In the genomic region with DNA sequence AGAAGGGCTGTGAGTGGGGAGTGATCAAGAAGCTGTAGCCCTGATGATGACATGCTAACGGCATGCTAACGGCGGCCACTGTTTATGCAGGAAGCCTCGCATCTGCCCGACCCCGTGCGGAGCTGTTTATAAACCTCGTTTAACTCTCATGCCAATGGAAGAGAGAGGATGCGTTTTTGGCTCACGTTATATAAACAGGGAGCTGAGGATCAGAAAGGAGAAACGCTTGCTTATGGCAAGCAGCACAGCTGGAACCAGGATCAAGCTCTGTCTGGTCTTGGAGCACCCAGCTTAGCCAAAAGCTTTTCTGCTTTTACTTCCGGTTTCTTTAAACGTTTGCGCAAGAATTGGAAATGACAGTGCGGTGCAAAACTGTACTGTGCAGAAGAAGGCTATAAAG, we compare ENCODE assay signal across 13 mouse cellular contexts. TPM values are rescaled to one million over a fixed set of nuclear protein-coding genes. Genes with fewer than 3 reads are reported as not detected.
A peak's percentile ranks its signal among the peaks of the same experiment; 100 is the strongest.
DNase-seq lines count a peak whose midpoint lies in the region; ATAC-seq and TF ChIP-seq lines count a peak whose summit lies in the region.
"Had no signal": no experiment of that assay in that cellular context is flagged by ENCODE, and none has a peak within 500 bp of the region (broad histone marks: within the 10 kb centered on the region; RNA-seq: fewer than 3 reads in every experiment).

No protein-coding gene starts in this region.

- TF ChIP-seq CTCF in C2C12 (IDR thresholded peaks at IDR 0.05; ENCODE audit: control insufficient read depth, insufficient read depth, insufficient read length), result no peak
- TF ChIP-seq CTCF in intestine, postnatal 0 days (IDR thresholded peaks at IDR 0.05; ENCODE audit: low read depth), result no peak

- DNase-seq in embryonic facial prominence, embryonic 14.5 days (ENCODE audit: low spot score), result peak; percentile 49
- DNase-seq in embryonic facial prominence, embryonic 10.5 days (ENCODE audit: low spot score), result no peak
- DNase-seq in kidney, adult 8-10 months, result no peak
- DNase-seq: heart, postnatal 14 days; spleen, adult 18-20 months; thymus, postnatal 36 days had no signal

- WGBS in embryonic facial prominence, embryonic 14.5 days, result 65% methylated on average over 15 of the region's 15 CpGs
- 85% methylated on average over 15 of the region's 15 CpGs for WGBS in embryonic facial prominence, embryonic 10.5 days
- WGBS in intestine, postnatal 0 days, result 56% methylated on average over 15 of the region's 15 CpGs
- 60% methylated on average over 15 of the region's 15 CpGs for WGBS in forebrain, embryonic 16.5 days
- 73% methylated on average over 15 of the region's 15 CpGs for WGBS in heart, embryonic 12.5 days

- H3K4me3 ChIP-seq in embryonic facial prominence, embryonic 14.5 days (ENCODE audit: low read depth, low read length), result no peak overlapping the region
- H3K4me3 ChIP-seq in embryonic facial prominence, embryonic 10.5 days, result no peak overlapping the region
- no peak overlapping the region for H3K4me3 ChIP-seq in C2C12 (ENCODE audit: insufficient read depth, poor library complexity, severe bottlenecking)
- no peak overlapping the region for H3K4me3 ChIP-seq in intestine, postnatal 0 days (ENCODE audit: low read depth, low read length)
- H3K4me3 ChIP-seq in forebrain, embryonic 16.5 days (replicated peaks; ENCODE audit: low read length), result no peak overlapping the region
- no peak overlapping the region for H3K4me3 ChIP-seq in heart, embryonic 12.5 days
- H3K4me3 ChIP-seq: forebrain, embryonic 12.5 days had no signal

- H3K4me2 ChIP-seq in embryonic facial prominence, embryonic 14.5 days (ENCODE audit: low read depth, low read length), result no peak overlapping the region
- no peak overlapping the region for H3K4me2 ChIP-seq in intestine, postnatal 0 days (replicated peaks; ENCODE audit: low read depth)
- H3K4me2 ChIP-seq in forebrain, embryonic 16.5 days (ENCODE audit: low read length), result no peak overlapping the region
- H3K4me2 ChIP-seq in heart, embryonic 12.5 days, result no peak overlapping the region
- H3K4me2 ChIP-seq: forebrain, embryonic 12.5 days had no signal

- H3K27me3 ChIP-seq in embryonic facial prominence, embryonic 14.5 days (replicated peaks; ENCODE audit: control insufficient read depth, insufficient read depth, low read length), result no peaks in the 10 kb centered on the region
- no peaks in the 10 kb centered on the region for H3K27me3 ChIP-seq in embryonic facial prominence, embryonic 10.5 days (replicated peaks; ENCODE audit: low read depth, poor library complexity, severe bottlenecking)
- H3K27me3 ChIP-seq in C2C12 (ENCODE audit: control insufficient read depth, insufficient read depth, insufficient read length), result no peaks in the 10 kb centered on the region
- no peaks in the 10 kb centered on the region for H3K27me3 ChIP-seq in intestine, postnatal 0 days (replicated peaks; ENCODE audit: control insufficient read depth, insufficient read depth, low read length)
- H3K27me3 ChIP-seq in forebrain, embryonic 16.5 days (replicated peaks; ENCODE audit: control insufficient read depth, insufficient read depth, low read length), result no peaks in the 10 kb centered on the region
- H3K27me3 ChIP-seq in heart, embryonic 12.5 days (replicated peaks), result no peaks in the 10 kb centered on the region
- H3K27me3 ChIP-seq: forebrain, embryonic 12.5 days had no signal

- H3K79me3 ChIP-seq in C2C12 (ENCODE audit: low read depth), result no peaks in the 10 kb centered on the region

- H3K4me1 ChIP-seq in embryonic facial prominence, embryonic 14.5 days (ENCODE audit: control insufficient read depth, insufficient read depth, low read length), result no peaks in the 10 kb centered on the region
- H3K4me1 ChIP-seq in embryonic facial prominence, embryonic 10.5 days, result 0 out of 2 replicates have a peak, but pooled peaks cover 3% of the 10 kb centered on the region
- no peaks in the 10 kb centered on the region for H3K4me1 ChIP-seq in intestine, postnatal 0 days (replicated peaks; ENCODE audit: control insufficient read depth, insufficient read depth, low read length)
- no peaks in the 10 kb centered on the region for H3K4me1 ChIP-seq in forebrain, embryonic 16.5 days (replicated peaks; ENCODE audit: control insufficient read depth, insufficient read depth, low read length)
- no peaks in the 10 kb centered on the region; the same call in 1 of the 2 replicates for H3K4me1 ChIP-seq in heart, embryonic 12.5 days (replicated peaks)
- H3K4me1 ChIP-seq: forebrain, embryonic 12.5 days had no signal

- H3ac ChIP-seq in C2C12 (ENCODE audit: control insufficient read depth, insufficient read length, low read depth), result no peak overlapping the region

- no peaks in the 10 kb centered on the region for H3K79me2 ChIP-seq in C2C12 (ENCODE audit: control insufficient read depth, insufficient read depth)

- ATAC-seq in embryonic facial prominence, embryonic 14.5 days (ENCODE audit: low read depth), result no peak
- 0 out of 2 replicates have a peak, but pooled peaks have one; percentile 19 for ATAC-seq in intestine, postnatal 0 days
- peak; percentile 82 for ATAC-seq in megakaryocyte, adult 5-6 weeks (ENCODE audit: poor library complexity, severe bottlenecking)
- no peak for ATAC-seq in forebrain, embryonic 16.5 days
- ATAC-seq in heart, embryonic 12.5 days (ENCODE audit: insufficient number of reproducible peaks, low FRiP score), result no peak

- no peak overlapping the region for H3K27ac ChIP-seq in embryonic facial prominence, embryonic 14.5 days (replicated peaks; ENCODE audit: low read depth, low read length)
- H3K27ac ChIP-seq in embryonic facial prominence, embryonic 10.5 days (replicated peaks), result no peak overlapping the region
- no peak overlapping the region; the same call in 1 of the 2 replicates for H3K27ac ChIP-seq in intestine, postnatal 0 days (ENCODE audit: low read depth, low read length)
- no peak overlapping the region for H3K27ac ChIP-seq in forebrain, embryonic 16.5 days (ENCODE audit: low read length)
- no peak overlapping the region for H3K27ac ChIP-seq in heart, embryonic 12.5 days (ENCODE audit: poor library complexity, severe bottlenecking)
- H3K27ac ChIP-seq: forebrain, embryonic 12.5 days had no signal

- no peaks in the 10 kb centered on the region for H3K9me3 ChIP-seq in embryonic facial prominence, embryonic 14.5 days (ENCODE audit: control insufficient read depth, low read length)
- no peaks in the 10 kb centered on the region for H3K9me3 ChIP-seq in embryonic facial prominence, embryonic 10.5 days
- no peaks in the 10 kb centered on the region for H3K9me3 ChIP-seq in intestine, postnatal 0 days (ENCODE audit: control insufficient read depth)
- H3K9me3 ChIP-seq in forebrain, embryonic 16.5 days (ENCODE audit: control insufficient read depth, low read length), result no peaks in the 10 kb centered on the region
- H3K9me3 ChIP-seq in heart, embryonic 12.5 days (replicated peaks), result no peaks in the 10 kb centered on the region
- H3K9me3 ChIP-seq: forebrain, embryonic 12.5 days had no signal

- no peak overlapping the region for H3K9ac ChIP-seq in embryonic facial prominence, embryonic 14.5 days (ENCODE audit: low read depth, low read length)
- no peak overlapping the region for H3K9ac ChIP-seq in intestine, postnatal 0 days (ENCODE audit: low read depth, low read length)
- no peak overlapping the region for H3K9ac ChIP-seq in forebrain, embryonic 16.5 days (replicated peaks; ENCODE audit: low read depth, low read length)
- H3K9ac ChIP-seq in heart, embryonic 12.5 days, result no peak overlapping the region
- H3K9ac ChIP-seq: forebrain, embryonic 12.5 days had no signal

- no peaks in the 10 kb centered on the region for H3K36me3 ChIP-seq in embryonic facial prominence, embryonic 14.5 days (ENCODE audit: control insufficient read depth, insufficient read depth, low read length)
- no peaks in the 10 kb centered on the region for H3K36me3 ChIP-seq in embryonic facial prominence, embryonic 10.5 days (replicated peaks)
- H3K36me3 ChIP-seq in C2C12 (ENCODE audit: control insufficient read depth, insufficient read depth), result no peaks in the 10 kb centered on the region
- H3K36me3 ChIP-seq in intestine, postnatal 0 days (ENCODE audit: control insufficient read depth, insufficient read depth), result no peaks in the 10 kb centered on the region
- no peaks in the 10 kb centered on the region for H3K36me3 ChIP-seq in forebrain, embryonic 16.5 days (ENCODE audit: control insufficient read depth, insufficient read depth)
- H3K36me3 ChIP-seq in heart, embryonic 12.5 days, result no peaks in the 10 kb centered on the region
- H3K36me3 ChIP-seq: forebrain, embryonic 12.5 days had no signal

TF ChIP-seq in C2C12, 6 proteins besides CTCF, POLR2A, EP300 and RAD21:
- TF ChIP-seq CEBPB (IDR thresholded peaks at IDR 0.05; ENCODE audit: low read depth) (peak; percentile 27), MYOD1 (IDR thresholded peaks at IDR 0.05; ENCODE audit: control insufficient read depth, insufficient read length, low read depth) (no peak), USF1 (IDR thresholded peaks at IDR 0.05; ENCODE audit: low read depth) (no peak), MYOG (IDR thresholded peaks at IDR 0.05; ENCODE audit: control insufficient read depth, extremely low read depth, insufficient read length) (no peak), MAX (IDR thresholded peaks at IDR 0.05) (no peak)

RNA-seq across cellular contexts. Expression of gene Cyp2c23, which starts 20.2 kb away (rescaled TPM):
- not detected in 2 replicates for polyA plus RNA-seq in embryonic facial prominence, embryonic 14.5 days (2014; fragmentation: Nextera tagmentation; extraction: Ambion mirVana)
- not detected in 2 replicates for polyA plus RNA-seq in embryonic facial prominence, embryonic 10.5 days (2016; fragmentation: Nextera tagmentation; extraction: Ambion mirVana)
- polyA plus RNA-seq in C2C12 (2012; fragmentation: generic; extraction: Trizol), result not detected
- 2.7 and 4.0 TPM in 2 replicates for polyA plus RNA-seq in intestine, postnatal 0 days (2015; fragmentation: Nextera tagmentation; extraction: Ambion mirVana)
- total RNA-seq in megakaryocyte, adult 5-6 weeks (2015), result not detected in 2 replicates
- not detected in 2 replicates for total RNA-seq in megakaryocyte, adult 5-6 weeks (2017)
- polyA plus RNA-seq in forebrain, embryonic 16.5 days (2015; fragmentation: Nextera tagmentation; extraction: Ambion mirVana), result not detected in 2 replicates
- 0.09 TPM in 2 replicates for polyA plus RNA-seq in heart, embryonic 12.5 days (2016; fragmentation: Nextera tagmentation; extraction: Ambion mirVana)
- total RNA-seq: midbrain, postnatal 0 days had no signal
- polyA plus RNA-seq: forebrain, embryonic 12.5 days; midbrain, postnatal 0 days had no signal

RNA-seq across cellular contexts. Expression of gene Cpn1, which starts 22.4 kb away (rescaled TPM):
- 0.22 and 0.33 TPM in 2 replicates for polyA plus RNA-seq in embryonic facial prominence, embryonic 14.5 days (2014; fragmentation: Nextera tagmentation; extraction: Ambion mirVana)
- polyA plus RNA-seq in embryonic facial prominence, embryonic 10.5 days (2016; fragmentation: Nextera tagmentation; extraction: Ambion mirVana), result 0.07 and 0.13 TPM in 2 replicates
- 0.09 TPM for polyA plus RNA-seq in C2C12 (2012; fragmentation: generic; extraction: Trizol)
- 14.3 and 18.7 TPM in 2 replicates for polyA plus RNA-seq in intestine, postnatal 0 days (2015; fragmentation: Nextera tagmentation; extraction: Ambion mirVana)
- total RNA-seq in megakaryocyte, adult 5-6 weeks (2015), result 0.16 TPM in 1 of 2 replicates, not detected in the other
- 0.20 and 0.77 TPM in 2 replicates for total RNA-seq in megakaryocyte, adult 5-6 weeks (2017)
- polyA plus RNA-seq in forebrain, embryonic 16.5 days (2015; fragmentation: Nextera tagmentation; extraction: Ambion mirVana), result 0.21 and 0.39 TPM in 2 replicates
- polyA plus RNA-seq in heart, embryonic 12.5 days (2016; fragmentation: Nextera tagmentation; extraction: Ambion mirVana), result 0.86 and 1.6 TPM in 2 replicates

Comparison
In these comparisons a context has a peak if more than half of its experiments do, and no peak if none do; other contexts are left out.
1. ATAC-seq: peak in intestine, postnatal 0 days (single experiment) and megakaryocyte, adult 5-6 weeks (single experiment); none in embryonic facial prominence, embryonic 14.5 days (single experiment), forebrain, embryonic 16.5 days (single experiment) and heart, embryonic 12.5 days (single experiment).